Mouse (Mus musculus) liver, adult 2 months (tissue): ENCODE data around the gene Gm10197.

ENCODE experiments used
- CTCF ChIP-seq: fragments of 200-500 bp; IDR thresholded peaks from 2 replicates; pipeline ENCODE4 v1.5.1; 2011; ENCODE audit warnings: low read depth, low read length, control low read depth
- POLR2A ChIP-seq: fragments of 200-500 bp; IDR thresholded peaks from 2 replicates; pipeline ENCODE4 v1.6.1; 2011; ENCODE audit warnings: low read length, control low read depth; ENCODE audit not compliant: insufficient read depth; ENCODE audit errors: extremely low read depth

DNA sequence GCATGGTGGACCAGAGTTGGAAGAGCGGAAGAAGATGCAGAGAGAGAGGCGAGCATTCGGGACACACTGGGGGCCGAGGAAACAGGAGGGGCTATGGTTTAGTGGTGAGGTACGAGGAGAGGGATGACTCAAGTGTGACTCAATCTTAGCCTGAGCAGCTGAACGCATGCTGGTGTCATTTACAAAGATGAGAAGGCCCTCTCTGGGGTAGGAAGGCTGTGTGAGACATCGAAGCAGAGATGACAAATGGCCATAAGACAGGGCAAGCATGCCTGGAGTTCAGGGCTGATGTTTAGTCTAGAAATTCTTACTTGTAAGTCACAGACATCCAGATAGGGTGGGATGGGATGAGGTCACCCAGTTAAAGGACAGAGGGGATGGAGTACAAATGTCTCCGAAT is 36.8 kb upstream of the Gm10197 start:
- TF ChIP-seq CTCF (no peak), POLR2A (no peak)
